Mouse (Mus musculus): ENCODE measurements around the gene Rnase4. TPM values are rescaled to one million over a fixed set of nuclear protein-coding genes. Genes with fewer than 3 reads are reported as not detected.

Rnase4 gene
- polyA plus RNA-seq, 1 experiment from 2014 or later, result 10.0 TPM

DNA sequence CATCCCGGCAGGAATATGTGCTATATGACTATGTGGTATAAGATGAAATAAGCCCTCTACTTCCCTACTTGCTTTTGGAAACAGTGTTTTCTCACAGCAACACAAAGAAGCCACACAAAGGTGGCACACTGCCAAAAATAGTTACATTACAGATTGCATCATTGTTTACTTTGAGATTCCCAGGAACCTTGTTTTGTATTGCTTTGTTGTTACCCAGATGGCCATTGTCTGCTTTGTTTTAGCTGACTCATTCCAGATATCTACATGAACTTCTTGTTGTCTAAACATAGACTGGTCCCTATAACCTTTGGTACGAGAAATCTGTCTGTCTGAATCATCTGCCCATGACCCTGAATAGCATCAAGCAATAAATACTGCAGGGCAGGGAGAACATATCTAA lies 49.5 kb downstream of the Rnase4 start:
- no peak for ATAC-seq (replicated peaks)
- H3K27ac ChIP-seq (replicated peaks), result no peak overlapping the region
- H3K4me3 ChIP-seq, result no peak overlapping the region
- no peaks in the 10 kb centered on the region for H3K9me3 ChIP-seq
- H3K9ac ChIP-seq (replicated peaks), result no peak overlapping the region
- no peaks in the 10 kb centered on the region for H3K27me3 ChIP-seq
- H3K36me3 ChIP-seq, result no peaks in the 10 kb centered on the region
- 67% methylated on average over 2 of the region's 2 CpGs for WGBS
- no peak overlapping the region for H3K4me2 ChIP-seq (replicated peaks)
- no peaks in the 10 kb centered on the region for H3K4me1 ChIP-seq

DNA sequence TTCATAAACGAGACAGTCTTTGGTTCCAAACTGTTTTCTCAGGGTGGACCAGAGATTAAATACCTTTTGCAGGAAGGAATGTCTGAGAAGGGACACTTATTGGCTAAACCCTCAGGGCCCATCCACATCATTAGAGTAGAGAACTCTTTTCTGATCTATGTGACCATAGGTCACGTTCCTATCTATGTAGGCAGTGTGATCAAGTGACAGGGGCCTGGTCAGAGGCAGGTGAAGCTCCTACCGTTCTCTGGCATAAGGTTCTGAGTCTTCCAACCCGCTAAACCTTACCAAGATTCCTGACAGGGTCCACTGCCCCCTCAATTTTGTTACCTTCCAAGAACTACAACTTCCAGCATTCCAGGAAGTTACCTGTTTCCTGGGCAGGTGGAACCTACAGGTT lies 51.2 kb downstream of the Rnase4 start:
- Histone ChIP-seq H3K9me3 (no peaks in the 10 kb centered on the region), H3K9ac (replicated peaks) (no peak overlapping the region), H3K27ac (replicated peaks) (no peak overlapping the region), H3K4me3 (no peak overlapping the region), H3K4me2 (replicated peaks) (no peak overlapping the region), H3K36me3 (no peaks in the 10 kb centered on the region), H3K4me1 (no peaks in the 10 kb centered on the region; the same call in 1 of the 2 replicates), H3K27me3 (no peaks in the 10 kb centered on the region)
- ATAC-seq (replicated peaks), result no peak
- 86% methylated on average over 4 of the region's 4 CpGs for whole genome bisulfite sequencing

- no peak overlapping the region for H3K4me2 ChIP-seq (replicated peaks)
- H3K36me3 ChIP-seq, result no peaks in the 10 kb centered on the region
- H3K4me3 ChIP-seq, result no peak overlapping the region
- no peak overlapping the region for H3K27ac ChIP-seq (replicated peaks)
- ATAC-seq (replicated peaks), result no peak
- 82% methylated on average over 3 of the region's 3 CpGs for WGBS
- no peaks in the 10 kb centered on the region for H3K9me3 ChIP-seq
- no peak overlapping the region for H3K9ac ChIP-seq (replicated peaks)
- no peaks in the 10 kb centered on the region for H3K27me3 ChIP-seq
- H3K4me1 ChIP-seq, result no peaks in the 10 kb centered on the region; the same call in 1 of the 2 replicates
Observed at GRCm38 (mm10) chr14:51142568-51142967, 51.7 kb downstream of the Rnase4 start.

DNA sequence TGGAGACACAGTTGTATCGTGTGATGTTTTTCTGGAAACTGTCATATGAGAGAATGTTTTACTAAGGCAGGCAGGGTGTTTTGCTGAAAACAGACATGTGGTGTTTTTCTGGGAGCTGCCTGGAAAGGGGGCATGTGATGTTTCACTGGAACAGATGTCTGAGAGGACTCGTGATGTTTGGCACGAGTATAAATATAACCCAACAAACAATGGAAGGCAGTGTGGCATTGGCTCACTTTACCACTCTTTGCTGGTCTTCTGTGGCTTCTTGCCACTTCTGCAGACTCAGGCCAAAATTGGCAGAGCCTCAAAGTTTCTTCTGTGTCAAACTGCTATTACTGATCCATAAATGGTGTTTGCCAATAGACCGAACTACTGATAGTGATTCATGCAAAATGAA lies 52.4 kb downstream of the Rnase4 start:
- WGBS, result 62% methylated on average over 4 of the region's 4 CpGs
- Histone ChIP-seq H3K4me3 (no peak overlapping the region), H3K36me3 (no peaks in the 10 kb centered on the region), H3K27ac (replicated peaks) (no peak overlapping the region), H3K4me1 (no peaks in the 10 kb centered on the region; the same call in 1 of the 2 replicates), H3K27me3 (no peaks in the 10 kb centered on the region), H3K4me2 (replicated peaks) (no peak overlapping the region), H3K9ac (replicated peaks) (no peak overlapping the region), H3K9me3 (no peaks in the 10 kb centered on the region)
- no peak for ATAC-seq (replicated peaks)

DNA sequence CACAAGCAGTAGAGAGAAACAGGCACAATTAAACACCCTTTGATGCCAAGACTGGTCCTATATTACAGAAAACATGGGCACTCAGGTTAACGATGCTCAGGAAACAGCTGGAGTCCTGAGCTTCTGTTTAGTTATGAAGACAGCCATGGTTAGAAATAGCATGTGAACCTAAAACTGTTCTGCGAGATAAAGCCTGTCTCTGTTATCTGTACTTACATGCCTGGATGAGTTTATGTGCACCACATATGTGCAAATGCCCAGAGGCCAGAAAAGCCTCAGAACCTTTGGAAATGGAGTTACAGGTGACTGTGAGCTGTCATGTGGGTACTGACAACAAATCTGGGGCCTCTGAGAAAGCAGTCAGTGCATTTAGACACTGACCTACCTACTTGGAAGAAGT lies 53.1 kb downstream of the Rnase4 start:
- Histone ChIP-seq H3K4me1 (no peaks in the 10 kb centered on the region; the same call in 1 of the 2 replicates), H3K4me2 (replicated peaks) (no peak overlapping the region)
- WGBS, result 78% methylated on average over 2 of the region's 2 CpGs

DNA sequence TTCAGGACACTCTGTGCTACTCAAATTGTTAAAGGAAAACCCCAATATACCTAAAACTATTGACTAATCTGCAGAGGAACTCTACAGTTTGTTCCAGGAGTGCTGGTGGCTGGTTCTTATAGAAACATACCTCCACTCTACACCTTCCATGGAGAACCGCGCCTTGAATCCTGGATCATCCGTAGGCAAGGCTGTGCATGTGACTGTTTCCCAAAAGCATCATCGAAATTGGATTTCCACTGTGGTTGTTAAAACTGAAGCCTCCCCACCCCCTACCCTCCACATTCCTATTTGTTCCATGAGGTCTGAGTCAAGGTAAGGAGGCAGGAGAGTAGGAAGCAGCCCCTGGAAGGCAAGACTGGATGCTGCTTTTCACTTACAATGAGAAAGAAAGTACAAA lies 53.6 kb downstream of the Rnase4 start:
- H3K27ac ChIP-seq (replicated peaks), result no peak overlapping the region
- no peaks in the 10 kb centered on the region for H3K36me3 ChIP-seq
- no peaks in the 10 kb centered on the region for H3K9me3 ChIP-seq
- 93% methylated on average over 4 of the region's 4 CpGs for WGBS
- H3K4me1 ChIP-seq, result no peaks in the 10 kb centered on the region; the same call in 1 of the 2 replicates
- no peak for ATAC-seq (replicated peaks)
- H3K4me2 ChIP-seq (replicated peaks), result no peak overlapping the region
- no peak overlapping the region for H3K4me3 ChIP-seq
- no peaks in the 10 kb centered on the region for H3K27me3 ChIP-seq
- H3K9ac ChIP-seq (replicated peaks), result no peak overlapping the region

More for the DNA sequence above, 53.1 kb downstream of the Rnase4 start:
- Histone ChIP-seq H3K27ac (replicated peaks) (no peak overlapping the region), H3K4me3 (no peak overlapping the region), H3K9ac (replicated peaks) (no peak overlapping the region), H3K9me3 (no peaks in the 10 kb centered on the region), H3K27me3 (no peaks in the 10 kb centered on the region), H3K36me3 (no peaks in the 10 kb centered on the region)
- ATAC-seq (replicated peaks), result no peak

GRCm38 (mm10) chr14:51145521-51145920 lies 54.6 kb downstream of the Rnase4 start:
- H3K9ac ChIP-seq (replicated peaks), result no peak overlapping the region
- H3K9me3 ChIP-seq, result no peaks in the 10 kb centered on the region
- WGBS, result 86% methylated on average over 6 of the region's 6 CpGs
- H3K4me1 ChIP-seq, result no peaks in the 10 kb centered on the region; the same call in 1 of the 2 replicates
- no peak overlapping the region for H3K4me3 ChIP-seq
- no peak overlapping the region for H3K4me2 ChIP-seq (replicated peaks)
- no peak for ATAC-seq (replicated peaks)
- no peaks in the 10 kb centered on the region for H3K36me3 ChIP-seq
- H3K27ac ChIP-seq (replicated peaks), result no peak overlapping the region
- no peaks in the 10 kb centered on the region for H3K27me3 ChIP-seq

- ATAC-seq (replicated peaks), result no peak
- WGBS, result 18% methylated on average over 2 of the region's 2 CpGs
- H3K36me3 ChIP-seq, result no peaks in the 10 kb centered on the region
- H3K4me1 ChIP-seq, result no peaks in the 10 kb centered on the region; the same call in 1 of the 2 replicates
- no peaks in the 10 kb centered on the region for H3K9me3 ChIP-seq
- no peak within 1 kb of the TSS for H3K4me3 ChIP-seq
- no peak within 1 kb of the TSS for H3K27ac ChIP-seq (replicated peaks)
- no peaks in the 10 kb centered on the region for H3K27me3 ChIP-seq
- H3K9ac ChIP-seq (replicated peaks), result no peak within 1 kb of the TSS
- no peak within 1 kb of the TSS for H3K4me2 ChIP-seq (replicated peaks)
Observed at GRCm38 (mm10) chr14:51146685-51147084, 55.8 kb downstream of the Rnase4 start, which contains the start of gene Rnase1. Rnase1 (minus strand) TSS chr14:51146785.

DNA sequence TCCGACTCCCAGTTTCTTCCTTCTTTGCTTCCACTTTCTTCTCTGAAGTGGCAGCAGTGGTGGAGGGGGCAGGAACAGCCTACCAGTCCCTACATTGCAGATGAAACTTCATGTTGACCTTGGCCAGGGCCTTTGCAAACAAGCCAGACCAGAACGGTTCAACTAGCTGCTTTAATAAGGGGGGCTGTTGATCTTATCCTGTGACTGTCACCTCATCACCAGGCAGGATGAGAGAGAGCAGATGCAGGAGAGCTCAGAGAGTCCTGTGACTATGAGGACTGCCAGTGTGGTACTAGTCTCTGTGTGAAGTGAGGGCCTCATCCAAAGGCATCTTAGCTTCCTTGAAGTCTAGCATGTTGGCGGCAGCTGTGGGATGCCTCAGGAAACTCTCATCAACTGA lies 57.1 kb downstream of the Rnase4 start:
- Histone ChIP-seq H3K27ac (replicated peaks) (no peak overlapping the region), H3K9me3 (no peaks in the 10 kb centered on the region), H3K27me3 (no peaks in the 10 kb centered on the region), H3K4me3 (no peak overlapping the region), H3K9ac (replicated peaks) (no peak overlapping the region), H3K36me3 (no peaks in the 10 kb centered on the region), H3K4me1 (no peaks in the 10 kb centered on the region; the same call in 1 of the 2 replicates), H3K4me2 (replicated peaks) (no peak overlapping the region)
- no peak for ATAC-seq (replicated peaks)
- WGBS, result 74% methylated on average over 3 of the region's 3 CpGs

DNA sequence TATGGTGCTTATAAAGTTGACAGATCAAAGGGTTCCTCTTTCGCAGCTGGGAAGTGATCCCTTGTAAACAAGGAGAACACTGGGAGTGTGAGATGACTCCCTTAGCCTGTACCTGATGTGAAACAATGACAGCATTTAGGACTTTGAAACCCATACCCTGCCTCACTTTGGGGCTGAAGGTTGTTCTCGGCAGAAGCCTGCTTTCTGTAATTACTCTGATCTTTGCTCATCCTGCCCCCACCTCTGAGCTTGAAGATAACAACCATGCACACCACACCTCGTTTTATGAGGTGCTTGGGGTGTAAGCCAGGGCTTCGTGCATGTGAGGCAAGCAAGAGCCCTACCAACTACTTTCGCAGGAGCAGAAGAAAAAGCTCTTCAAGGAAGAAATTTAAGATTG lies 58.3 kb downstream of the Rnase4 start:
- Histone ChIP-seq H3K9me3 (no peaks in the 10 kb centered on the region), H3K27me3 (no peaks in the 10 kb centered on the region), H3K36me3 (no peaks in the 10 kb centered on the region), H3K4me3 (no peak overlapping the region), H3K4me2 (replicated peaks) (no peak overlapping the region), H3K9ac (replicated peaks) (no peak overlapping the region), H3K4me1 (no peaks in the 10 kb centered on the region; the same call in 1 of the 2 replicates), H3K27ac (replicated peaks) (no peak overlapping the region)
- ATAC-seq (replicated peaks), result no peak
- 75% methylated on average over 5 of the region's 5 CpGs for WGBS

DNA sequence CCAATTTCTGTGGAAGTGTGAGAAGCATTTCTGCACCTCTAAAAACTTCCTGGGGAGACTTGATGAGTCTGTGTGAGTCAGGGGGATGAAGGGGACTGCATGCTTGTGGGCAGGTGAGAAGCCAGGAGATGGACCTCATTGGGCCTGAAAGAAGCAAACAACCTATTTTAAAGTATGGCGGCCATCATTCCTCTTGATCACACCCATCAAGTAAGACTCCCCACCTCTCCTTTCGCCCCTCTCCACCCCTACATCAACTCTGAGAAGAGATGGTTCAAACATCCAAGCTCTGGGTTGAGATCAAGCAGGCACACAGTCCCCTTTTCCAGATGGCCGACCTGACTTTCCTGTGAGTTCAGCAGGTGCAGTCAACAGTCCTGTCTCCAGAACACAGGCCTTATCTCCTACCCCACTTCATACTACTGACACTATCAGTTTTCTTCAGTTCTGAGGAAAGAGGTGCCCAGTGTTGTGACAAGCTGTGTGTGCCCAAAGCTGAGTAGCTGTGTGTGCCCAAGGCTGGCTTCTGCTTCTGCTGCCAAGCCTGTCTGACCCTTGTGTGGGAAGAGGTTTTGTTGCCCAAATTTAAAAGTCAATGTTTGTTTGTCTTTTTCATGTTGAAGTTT lies 59.4 kb downstream of the Rnase4 start:
- Histone ChIP-seq H3K4me1 (no peaks in the 10 kb centered on the region; the same call in 1 of the 2 replicates), H3K27me3 (no peaks in the 10 kb centered on the region), H3K36me3 (no peaks in the 10 kb centered on the region), H3K9ac (replicated peaks) (no peak overlapping the region), H3K4me3 (no peak overlapping the region), H3K4me2 (replicated peaks) (no peak overlapping the region), H3K9me3 (no peaks in the 10 kb centered on the region), H3K27ac (replicated peaks) (no peak overlapping the region)
- WGBS, result 88% methylated on average over 3 of the region's 3 CpGs
- ATAC-seq (replicated peaks), result no peak

DNA sequence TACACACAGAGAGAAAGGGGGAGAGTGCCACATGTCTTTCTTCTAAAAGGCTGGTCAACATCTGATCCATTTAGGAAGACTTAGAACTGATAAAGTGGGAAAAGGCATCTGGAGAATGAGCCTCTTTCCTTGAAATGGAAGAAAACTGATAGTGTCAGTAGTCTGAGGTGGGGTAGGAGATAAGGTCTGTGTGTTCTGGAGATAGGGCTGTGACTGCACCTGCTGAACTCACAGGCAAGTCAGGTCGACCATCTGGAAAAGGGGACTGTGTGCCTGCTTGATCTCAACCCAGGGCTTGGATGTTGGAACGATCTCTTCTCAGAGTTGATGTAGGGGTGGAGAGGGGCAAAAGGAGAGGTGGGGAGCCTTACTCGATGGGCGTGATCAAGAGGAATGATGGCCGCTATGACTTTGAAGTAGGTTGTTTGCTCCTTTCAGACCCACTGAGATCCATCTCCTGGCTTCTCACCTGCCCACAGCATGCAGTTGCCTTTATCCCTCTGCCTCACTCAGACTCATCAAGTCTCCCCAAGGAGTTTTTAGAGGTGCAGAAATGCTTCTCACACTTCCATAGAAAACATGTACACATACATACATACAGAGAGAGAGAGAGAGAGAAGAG lies 61.5 kb downstream of the Rnase4 start:
- Histone ChIP-seq H3K9ac (replicated peaks) (no peak overlapping the region), H3K9me3 (no peaks in the 10 kb centered on the region), H3K4me3 (no peak overlapping the region), H3K4me2 (replicated peaks) (no peak overlapping the region), H3K36me3 (no peaks in the 10 kb centered on the region), H3K27me3 (no peaks in the 10 kb centered on the region), H3K4me1 (no peaks in the 10 kb centered on the region), H3K27ac (replicated peaks) (no peak overlapping the region)
- no peak for ATAC-seq (replicated peaks)
- WGBS, result 85% methylated on average over 5 of the region's 5 CpGs

Measured in forebrain, embryonic 15.5 days (tissue).